Mouse (Mus musculus) hindbrain, embryonic 12.5 days (tissue): ENCODE measurements around the gene Gm14412. TPM values are rescaled to one million over a fixed set of nuclear protein-coding genes. Genes with fewer than 3 reads are reported as not detected.

Experiments
- polyA plus RNA-seq: library from polyadenylated mRNA; unstranded; fragments of >200 nt; fragmentation: Nextera tagmentation; extraction: Ambion mirVana; gene quantifications from 2 replicates; pipeline ENCODE4 v1.2.1, GENCODE M21; 2016

Gene Gm14412
- polyA plus RNA-seq, 1 experiment from 2014 or later, result 0.49 TPM

Other genes with a start within 250 kb of the Gm14412 start
- not detected in 2 replicates for gene Gm14401, start 250.0 kb downstream of the Gm14412 start, polyA plus RNA-seq
- 30.8 and 32.3 TPM in 2 replicates for gene Gm14410, start 117.9 kb downstream of the Gm14412 start, polyA plus RNA-seq
- not detected in 2 replicates for gene Gm14409, start 57.3 kb downstream of the Gm14412 start, polyA plus RNA-seq
- 7.6 and 8.4 TPM in 2 replicates for gene Gm14418, start 74.0 kb upstream of the Gm14412 start, polyA plus RNA-seq
- 9.7 and 11.2 TPM in 2 replicates for gene Zfp970, start 140.4 kb upstream of the Gm14412 start, polyA plus RNA-seq
- 4.2 and 4.8 TPM in 2 replicates for gene Gm14403, start 173.9 kb upstream of the Gm14412 start, polyA plus RNA-seq